Mouse (Mus musculus) gonadal fat pad, adult 2 months (tissue): ENCODE data around the gene Gm20765. TPM values are rescaled to one million over a fixed set of nuclear protein-coding genes. Genes with fewer than 3 reads are reported as not detected.
"Not testable (repeated sequence)": the region's sequence is repeated elsewhere in the genome, so short reads cannot be mapped to it uniquely, and the experiment has no call there.

Experiments
- DNase-seq: peaks from one replicate; pipeline ENCODE4 v3.0.0-alpha.2; 2012; ENCODE audit warnings: low read depth
- polyA plus RNA-seq: library from polyadenylated mRNA; depleted of rRNA; stranded (reverse); fragments of >200 nt; gene quantifications from 2 replicates; pipeline ENCODE4 v1.2.3, GENCODE M21; 2012; rRNA removed

Gene Gm20765
- not detected in 2 replicates for polyA plus RNA-seq

DNA sequence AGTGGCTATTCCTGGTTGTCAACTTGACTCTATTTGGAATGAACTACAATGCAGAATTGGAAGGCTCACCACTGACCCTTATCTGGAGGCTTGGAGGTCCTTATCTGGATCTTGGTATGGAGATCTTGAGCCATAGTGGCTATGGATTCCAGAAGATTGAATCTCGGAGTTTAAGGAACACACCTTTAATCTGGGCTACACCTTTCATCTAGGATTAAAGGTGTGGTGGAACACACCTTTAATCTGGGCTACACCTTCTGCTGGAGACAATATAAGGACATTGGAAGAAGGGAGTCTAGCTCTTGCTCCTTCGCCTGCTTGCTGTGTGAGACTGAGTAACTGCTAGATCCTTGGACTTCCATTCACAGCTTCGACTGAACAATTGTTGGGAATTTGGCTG lies at the start of gene Gm20765:
Gene Gm20765, plus strand, starts transcription at position 301 of the 400 bp plus-strand sequence.
- DNase-seq: not testable (repeated sequence)

GRCm38 (mm10) chr10:104142687-104143086 lies 42.6 kb upstream of the Gm20765 start, which contains the start of gene Gm21293:
Gm21293 (plus strand) TSS chr10:104142987.
- not testable (repeated sequence) for DNase-seq

DNA sequence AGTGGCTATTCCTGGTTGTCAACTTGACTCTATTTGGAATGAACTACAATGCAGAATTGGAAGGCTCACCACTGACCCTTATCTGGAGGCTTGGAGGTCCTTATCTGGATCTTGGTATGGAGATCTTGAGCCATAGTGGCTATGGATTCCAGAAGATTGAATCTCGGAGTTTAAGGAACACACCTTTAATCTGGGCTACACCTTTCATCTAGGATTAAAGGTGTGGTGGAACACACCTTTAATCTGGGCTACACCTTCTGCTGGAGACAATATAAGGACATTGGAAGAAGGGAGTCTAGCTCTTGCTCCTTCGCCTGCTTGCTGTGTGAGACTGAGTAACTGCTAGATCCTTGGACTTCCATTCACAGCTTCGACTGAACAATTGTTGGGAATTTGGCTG lies 34.1 kb upstream of the Gm20765 start, which contains the start of gene Gm6763:
Gene Gm6763, plus strand, starts transcription at position 301 of the 400 bp plus-strand sequence.
- not testable (repeated sequence) for DNase-seq

GRCm38 (mm10) chr10:104159706-104160105 lies 25.6 kb upstream of the Gm20765 start, which contains the start of gene Gm8764:
Gm8764 (plus strand) TSS chr10:104160006.
- not testable (repeated sequence) for DNase-seq

DNA sequence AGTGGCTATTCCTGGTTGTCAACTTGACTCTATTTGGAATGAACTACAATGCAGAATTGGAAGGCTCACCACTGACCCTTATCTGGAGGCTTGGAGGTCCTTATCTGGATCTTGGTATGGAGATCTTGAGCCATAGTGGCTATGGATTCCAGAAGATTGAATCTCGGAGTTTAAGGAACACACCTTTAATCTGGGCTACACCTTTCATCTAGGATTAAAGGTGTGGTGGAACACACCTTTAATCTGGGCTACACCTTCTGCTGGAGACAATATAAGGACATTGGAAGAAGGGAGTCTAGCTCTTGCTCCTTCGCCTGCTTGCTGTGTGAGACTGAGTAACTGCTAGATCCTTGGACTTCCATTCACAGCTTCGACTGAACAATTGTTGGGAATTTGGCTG lies 17.1 kb upstream of the Gm20765 start, which contains the start of gene Gm21304:
Gene Gm21304, plus strand, starts transcription at position 301 of the 400 bp plus-strand sequence.
- not testable (repeated sequence) for DNase-seq

DNA sequence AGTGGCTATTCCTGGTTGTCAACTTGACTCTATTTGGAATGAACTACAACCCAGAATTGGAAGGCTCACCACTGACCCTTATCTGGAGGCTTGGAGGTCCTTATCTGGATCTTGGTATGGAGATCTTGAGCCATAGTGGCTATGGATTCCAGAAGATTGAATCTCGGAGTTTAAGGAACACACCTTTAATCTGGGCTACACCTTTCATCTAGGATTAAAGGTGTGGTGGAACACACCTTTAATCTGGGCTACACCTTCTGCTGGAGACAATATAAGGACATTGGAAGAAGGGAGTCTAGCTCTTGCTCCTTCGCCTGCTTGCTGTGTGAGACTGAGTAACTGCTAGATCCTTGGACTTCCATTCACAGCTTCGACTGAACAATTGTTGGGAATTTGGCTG lies 8.6 kb upstream of the Gm20765 start, which contains the start of gene Gm21312:
Gene Gm21312, plus strand, starts transcription at position 301 of the 400 bp plus-strand sequence.
- DNase-seq: not testable (repeated sequence)

GRCm38 (mm10) chr10:104193742-104194141 lies 8.4 kb downstream of the Gm20765 start, which contains the start of gene Gm4340:
Gm4340 (plus strand) TSS chr10:104194042.
- not testable (repeated sequence) for DNase-seq

GRCm38 (mm10) chr10:104209655-104210054 lies 24.3 kb downstream of the Gm20765 start:
- no peak for DNase-seq

GRCm38 (mm10) chr10:104210268-104210990 lies 25.1 kb downstream of the Gm20765 start:
- DNase-seq: no peak

DNA sequence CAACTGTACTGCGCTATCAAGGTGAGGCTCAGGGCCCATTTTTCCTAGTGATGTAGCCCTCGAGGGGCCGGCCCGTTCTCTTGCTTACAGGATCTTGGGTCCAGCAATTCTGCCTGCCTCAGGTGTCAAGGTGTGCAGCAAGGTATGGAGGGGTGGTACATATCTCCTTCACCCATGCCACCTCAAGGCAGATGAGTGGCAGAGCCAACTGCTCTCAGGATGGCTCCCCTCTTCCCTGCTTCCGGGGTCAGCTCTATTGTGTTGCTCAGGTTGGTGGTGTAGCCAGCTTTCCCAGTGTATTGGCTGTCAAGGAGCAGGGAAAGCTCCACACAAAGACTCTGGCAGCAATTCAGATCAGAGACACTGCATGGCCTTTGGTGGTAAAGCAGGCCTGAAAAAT lies 29.2 kb downstream of the Gm20765 start:
- DNase-seq: no peak

GRCm38 (mm10) chr10:104220303-104221021 lies 35.1 kb downstream of the Gm20765 start:
- no peak for DNase-seq

Other genes with a start within 250 kb of the Gm20765 start
- not detected in 2 replicates for gene Gm21293, start 42.5 kb upstream of the Gm20765 start, polyA plus RNA-seq
- not detected in 2 replicates for gene Gm6763, start 34.0 kb upstream of the Gm20765 start, polyA plus RNA-seq
- not detected in 2 replicates for gene Gm8764, start 25.5 kb upstream of the Gm20765 start, polyA plus RNA-seq
- gene Gm21304, start 17.0 kb upstream of the Gm20765 start, polyA plus RNA-seq: not detected in 2 replicates
- not detected in 2 replicates for gene Gm21312, start 8.5 kb upstream of the Gm20765 start, polyA plus RNA-seq
- not detected in 2 replicates for gene Gm4340, start 8.5 kb downstream of the Gm20765 start, polyA plus RNA-seq